Mouse (Mus musculus) retina, embryonic 14.5 days (tissue): ENCODE results near the gene Rasgrp2.
A peak's percentile ranks its signal among the peaks of the same experiment; 100 is the strongest.

Source experiments
- DNase-seq: peaks from one replicate; pipeline ENCODE4 v3.0.0-alpha.2; 2015; ENCODE audit warnings: low spot score

Rasgrp2 gene

GRCm38 (mm10) chr19:6399285-6400095, at the start of gene Rasgrp2:
Gene Rasgrp2 (plus strand): TSS chr19:6399340.
- DNase-seq: peak; percentile 60

- no peak for DNase-seq
Measured at GRCm38 (mm10) chr19:6351431-6352106, 47.6 kb upstream of the Rasgrp2 start.

- DNase-seq: no peak
Measured at GRCm38 (mm10) chr19:6352107-6352505, 47.0 kb upstream of the Rasgrp2 start.

- no peak for DNase-seq
Measured at GRCm38 (mm10) chr19:6354030-6354429, 45.1 kb upstream of the Rasgrp2 start.

GRCm38 (mm10) chr19:6361291-6361690, 37.8 kb upstream of the Rasgrp2 start:
- DNase-seq: no peak

- no peak for DNase-seq
Measured at GRCm38 (mm10) chr19:6363091-6363410, 36.1 kb upstream of the Rasgrp2 start.

GRCm38 (mm10) chr19:6363411-6364240, 35.5 kb upstream of the Rasgrp2 start, which contains the start of gene Sf1:
Gene Sf1 (plus strand): TSS chr19:6363690.
- DNase-seq: peak; percentile 100

- DNase-seq: peak; percentile 91
Measured at GRCm38 (mm10) chr19:6364317-6364725, 34.8 kb upstream of the Rasgrp2 start.

GRCm38 (mm10) chr19:6364842-6365241, 34.3 kb upstream of the Rasgrp2 start:
- no peak for DNase-seq

- DNase-seq: no peak
Measured at GRCm38 (mm10) chr19:6370175-6370574, 29.0 kb upstream of the Rasgrp2 start.

GRCm38 (mm10) chr19:6372433-6372832, 26.7 kb upstream of the Rasgrp2 start:
- DNase-seq: no peak

GRCm38 (mm10) chr19:6373539-6374400, 25.4 kb upstream of the Rasgrp2 start:
- DNase-seq: peak; percentile 88

- no peak for DNase-seq
Measured at GRCm38 (mm10) chr19:6374571-6374970, 24.6 kb upstream of the Rasgrp2 start.

- DNase-seq: no peak
Measured at GRCm38 (mm10) chr19:6375423-6376254, 23.5 kb upstream of the Rasgrp2 start.

GRCm38 (mm10) chr19:6376255-6376564, 22.9 kb upstream of the Rasgrp2 start:
- DNase-seq: peak; percentile 69

GRCm38 (mm10) chr19:6376643-6377042, 22.5 kb upstream of the Rasgrp2 start:
- DNase-seq: no peak

- peak; percentile 32 for DNase-seq
Measured at GRCm38 (mm10) chr19:6377327-6378040, 21.7 kb upstream of the Rasgrp2 start.

- DNase-seq: no peak
Measured at GRCm38 (mm10) chr19:6380411-6381166, 18.6 kb upstream of the Rasgrp2 start.

GRCm38 (mm10) chr19:6381238-6381637, 17.9 kb upstream of the Rasgrp2 start:
- no peak for DNase-seq
